Mouse (Mus musculus): ENCODE results near the gene Srgap1. TPM values are rescaled to one million over a fixed set of nuclear protein-coding genes. Genes with fewer than 3 reads are reported as not detected.

Srgap1 gene
- polyA plus RNA-seq, 1 experiment from 2014 or later = 1.3 TPM

DNA sequence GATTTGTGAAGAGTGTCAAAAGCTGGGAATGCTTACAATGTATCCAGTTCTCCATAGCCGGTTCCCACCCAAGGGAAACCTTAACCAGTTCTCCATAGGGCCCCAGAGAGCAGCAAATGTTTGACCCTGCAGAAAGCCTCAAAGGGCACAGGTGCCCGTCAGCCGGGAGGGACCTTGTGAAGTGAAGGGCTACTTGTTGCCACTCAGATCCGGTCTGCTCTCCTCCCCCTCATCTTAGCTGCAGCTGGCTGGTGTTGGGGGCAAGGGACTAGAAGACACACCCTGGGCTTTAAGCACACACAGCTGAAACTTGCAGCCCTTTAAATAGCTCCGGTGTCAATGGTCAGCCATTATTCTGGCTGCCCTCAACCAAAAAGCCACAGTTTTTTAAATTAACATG, 30.1 kb downstream of the Srgap1 start:
- Histone ChIP-seq H3K4me2 (peak overlapping the region; percentile 13; the same call in 1 of the 2 replicates), H3K27ac (replicated peaks) (0 out of 2 replicates have a peak overlapping the region, but pooled peaks have one; percentile 9), H3K36me3 (replicated peaks) (no peaks in the 10 kb centered on the region), H3K9me3 (replicated peaks) (no peaks in the 10 kb centered on the region), H3K9ac (no peak overlapping the region), H3K4me3 (replicated peaks) (no peak overlapping the region), H3K4me1 (replicated peaks) (peaks cover 6% of the 10 kb centered on the region), H3K27me3 (no peaks in the 10 kb centered on the region)
- WGBS (ENCODE audit: insufficient replicate concordance) = 68% methylated on average over 5 of the region's 5 CpGs
- no peak for ATAC-seq (ENCODE audit: insufficient read depth)

DNA sequence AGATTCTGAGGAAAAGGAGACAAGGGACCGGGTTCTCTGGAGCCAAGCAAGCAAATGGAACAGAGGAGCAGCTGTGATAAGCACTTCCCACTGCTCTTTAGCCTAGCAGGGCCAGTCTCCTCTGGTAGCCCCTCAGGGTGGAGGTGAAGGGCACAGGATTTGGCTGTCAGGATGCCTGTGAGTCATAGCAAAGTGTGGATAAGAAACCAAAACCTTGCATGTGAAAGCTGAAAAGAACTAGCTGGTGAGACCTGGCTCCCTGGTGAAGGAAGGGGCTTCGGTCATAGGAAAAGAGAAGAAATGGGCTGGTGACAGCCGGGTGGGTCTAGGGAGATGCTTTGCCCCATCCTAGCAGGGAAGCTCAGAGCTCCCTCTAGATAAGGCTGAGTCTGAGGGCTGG, 30.5 kb downstream of the Srgap1 start:
- 0 out of 2 replicates have a peak overlapping the region, but pooled peaks have one; percentile 9 for H3K27ac ChIP-seq (replicated peaks)
- WGBS (ENCODE audit: insufficient replicate concordance) = 63% methylated on average over 3 of the region's 3 CpGs
- ATAC-seq (ENCODE audit: insufficient read depth) = no peak

DNA sequence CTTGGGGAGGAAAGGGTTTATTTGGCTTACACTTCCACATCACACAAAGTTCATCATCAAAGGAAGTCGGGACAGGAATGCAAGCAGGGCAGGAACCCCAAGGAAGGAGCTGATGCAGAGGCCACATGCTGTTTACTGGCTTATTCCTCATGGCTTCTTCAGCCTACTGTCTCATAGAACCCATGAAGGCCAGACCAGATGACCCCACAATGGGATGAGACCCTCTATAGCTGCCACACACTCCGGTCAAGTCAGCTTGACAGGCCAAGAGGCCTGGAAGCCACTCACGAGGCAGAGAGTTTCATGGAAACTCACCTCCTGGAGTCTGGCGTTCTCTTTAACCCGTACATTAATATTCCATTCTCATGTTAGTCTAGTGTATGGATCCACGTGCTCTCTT, 34.8 kb downstream of the Srgap1 start:
- no peak overlapping the region for H3K9ac ChIP-seq
- WGBS (ENCODE audit: insufficient replicate concordance) = 69% methylated on average over 6 of the region's 6 CpGs
- H3K27ac ChIP-seq (replicated peaks) = no peak overlapping the region
- no peak for ATAC-seq (ENCODE audit: insufficient read depth)
- H3K27me3 ChIP-seq = no peaks in the 10 kb centered on the region
- no peaks in the 10 kb centered on the region for H3K9me3 ChIP-seq (replicated peaks)
- no peak overlapping the region for H3K4me2 ChIP-seq
- H3K4me1 ChIP-seq (replicated peaks) = peaks cover 13% of the 10 kb centered on the region; the same call in 1 of the 2 replicates
- H3K36me3 ChIP-seq (replicated peaks) = no peaks in the 10 kb centered on the region
- H3K4me3 ChIP-seq (replicated peaks) = no peak overlapping the region

More for the DNA sequence above, 30.5 kb downstream of the Srgap1 start:
- no peaks in the 10 kb centered on the region for H3K27me3 ChIP-seq
- H3K9me3 ChIP-seq (replicated peaks) = no peaks in the 10 kb centered on the region
- H3K4me3 ChIP-seq (replicated peaks) = no peak overlapping the region
- no peaks in the 10 kb centered on the region for H3K36me3 ChIP-seq (replicated peaks)
- no peak overlapping the region for H3K9ac ChIP-seq
- H3K4me2 ChIP-seq = no peak overlapping the region
- peaks cover 6% of the 10 kb centered on the region for H3K4me1 ChIP-seq (replicated peaks)

DNA sequence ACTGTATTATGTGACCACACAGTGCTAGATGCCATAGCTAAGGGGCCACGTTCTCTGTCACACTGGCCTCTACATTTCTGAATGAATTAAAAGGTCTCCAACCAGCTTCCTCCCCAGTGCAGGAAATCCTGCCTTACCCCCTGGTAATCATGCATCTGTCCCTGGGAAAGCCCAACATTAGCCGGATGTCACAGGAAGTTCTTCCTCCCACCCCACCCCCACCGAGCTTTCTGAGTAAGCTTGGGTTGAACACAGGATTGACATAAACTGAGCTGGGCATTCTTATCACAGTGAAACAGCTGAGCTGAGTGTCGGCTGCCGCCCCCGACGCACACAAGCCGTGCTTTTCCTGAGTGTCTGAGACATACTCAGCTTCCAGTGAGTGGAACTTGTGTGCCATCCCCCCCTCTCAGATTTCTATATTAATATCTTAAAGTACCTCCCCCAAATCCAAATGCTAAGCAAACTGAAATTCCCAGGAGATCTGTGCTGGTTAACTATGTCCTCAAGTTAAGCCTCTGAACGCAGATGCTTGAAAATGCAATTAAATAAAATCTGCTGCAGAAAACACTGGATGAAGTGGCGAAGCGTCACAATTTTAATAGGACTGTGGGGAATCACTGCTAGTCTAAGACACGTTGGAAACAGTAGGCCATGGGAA, 38.3 kb downstream of the Srgap1 start:
- Histone ChIP-seq H3K27me3 (no peaks in the 10 kb centered on the region), H3K4me2 (no peak overlapping the region), H3K9me3 (replicated peaks) (no peaks in the 10 kb centered on the region), H3K36me3 (replicated peaks) (no peaks in the 10 kb centered on the region), H3K27ac (replicated peaks) (no peak overlapping the region), H3K4me1 (replicated peaks) (peaks cover 26% of the 10 kb centered on the region), H3K4me3 (replicated peaks) (no peak overlapping the region), H3K9ac (no peak overlapping the region)
- peak; percentile 64 for ATAC-seq (ENCODE audit: insufficient read depth)
- 15% methylated on average over 12 of the region's 12 CpGs for WGBS (ENCODE audit: insufficient replicate concordance)

DNA sequence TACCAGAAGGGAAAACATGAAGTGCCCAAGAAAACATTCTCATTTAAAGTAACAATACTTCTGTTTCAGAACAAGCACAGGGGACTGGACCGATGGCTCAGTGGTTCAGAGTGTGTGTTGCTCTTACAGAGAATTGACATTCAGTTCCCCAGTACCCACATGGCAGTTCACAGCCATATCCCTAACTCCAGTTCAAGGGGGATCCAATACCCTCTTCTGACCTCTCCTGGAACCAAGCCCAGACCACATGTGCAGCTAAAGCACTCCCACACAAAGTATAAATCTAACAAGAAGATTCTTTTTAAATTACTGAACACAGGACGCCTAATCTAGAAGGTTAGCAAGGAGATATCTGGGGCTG, 38.8 kb downstream of the Srgap1 start:
- 17% methylated on average over 2 of the region's 2 CpGs for WGBS (ENCODE audit: insufficient replicate concordance)
- peaks cover 28% of the 10 kb centered on the region for H3K4me1 ChIP-seq (replicated peaks)
- no peak for ATAC-seq (ENCODE audit: insufficient read depth)
- H3K4me2 ChIP-seq = no peak overlapping the region
- no peaks in the 10 kb centered on the region for H3K36me3 ChIP-seq (replicated peaks)
- H3K9ac ChIP-seq = no peak overlapping the region
- H3K9me3 ChIP-seq (replicated peaks) = no peaks in the 10 kb centered on the region
- no peak overlapping the region for H3K27ac ChIP-seq (replicated peaks)
- H3K4me3 ChIP-seq (replicated peaks) = no peak overlapping the region
- no peaks in the 10 kb centered on the region for H3K27me3 ChIP-seq

DNA sequence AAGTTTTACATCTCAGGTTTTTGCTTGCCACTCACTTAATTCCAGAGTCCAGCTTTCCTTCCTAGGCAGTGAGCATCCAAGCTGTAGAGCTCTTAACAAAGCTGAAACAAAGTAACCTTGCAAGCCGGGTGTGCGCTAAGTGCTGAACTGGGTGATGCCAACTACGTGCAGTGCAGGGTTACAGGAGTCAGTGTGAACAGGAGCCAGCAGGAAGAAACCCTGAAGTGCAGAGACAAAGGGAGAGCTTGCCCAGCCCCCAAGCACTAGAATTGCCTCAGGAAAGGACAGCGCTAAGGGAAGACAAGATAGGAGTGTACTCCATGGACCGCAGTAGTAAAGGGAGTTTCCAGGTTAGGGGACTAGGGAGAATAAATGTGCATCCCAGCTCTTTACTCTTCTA, 40.5 kb downstream of the Srgap1 start:
- Histone ChIP-seq H3K36me3 (replicated peaks) (no peaks in the 10 kb centered on the region), H3K27ac (replicated peaks) (no peak overlapping the region), H3K27me3 (no peaks in the 10 kb centered on the region), H3K4me1 (replicated peaks) (peaks cover 28% of the 10 kb centered on the region), H3K4me2 (no peak overlapping the region), H3K4me3 (replicated peaks) (no peak overlapping the region), H3K9me3 (replicated peaks) (no peaks in the 10 kb centered on the region), H3K9ac (no peak overlapping the region)
- no peak for ATAC-seq (ENCODE audit: insufficient read depth)
- WGBS (ENCODE audit: insufficient replicate concordance) = 46% methylated on average over 5 of the region's 5 CpGs

DNA sequence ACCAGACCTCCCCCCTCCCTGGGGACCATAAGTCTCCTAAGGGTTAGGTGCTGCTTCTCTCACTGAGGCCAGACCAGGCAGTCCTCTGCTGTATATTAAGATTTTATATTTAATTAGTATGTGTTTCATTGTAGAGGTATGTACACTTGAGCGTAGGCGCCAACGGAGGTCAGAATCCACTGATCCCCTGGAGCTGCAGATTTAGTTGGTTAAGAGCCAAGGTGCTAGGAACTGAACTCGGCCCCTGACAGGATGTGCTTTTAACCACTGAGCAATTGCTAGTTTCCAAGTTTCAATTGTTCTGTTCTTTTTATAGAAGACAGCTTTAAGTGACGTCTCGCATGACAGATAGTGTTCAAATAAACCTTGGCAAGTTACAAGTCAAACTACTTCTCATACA, 41.0 kb downstream of the Srgap1 start:
- no peaks in the 10 kb centered on the region for H3K27me3 ChIP-seq

DNA sequence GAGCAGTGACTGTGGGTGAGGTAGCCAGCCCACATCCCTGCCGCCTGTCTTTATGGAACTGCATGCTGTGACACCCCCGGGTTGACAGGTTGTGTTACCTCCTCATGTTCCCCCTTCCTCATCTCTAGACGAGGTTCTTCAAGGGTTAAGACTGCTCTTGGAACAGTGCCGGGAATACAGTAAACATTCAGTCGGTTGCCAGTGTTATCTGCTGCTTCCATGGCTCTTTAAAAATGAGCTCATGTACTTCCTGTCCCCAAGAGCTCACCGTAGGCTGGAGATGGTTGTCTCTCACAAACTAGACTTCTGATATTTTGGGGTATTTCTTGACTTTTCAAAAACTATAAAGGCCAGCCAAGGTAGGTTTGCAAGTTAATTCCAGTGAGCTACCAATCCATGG, 41.6 kb downstream of the Srgap1 start:
- Histone ChIP-seq H3K27me3 (no peaks in the 10 kb centered on the region), H3K27ac (replicated peaks) (no peak overlapping the region), H3K9ac (no peak overlapping the region), H3K4me2 (no peak overlapping the region), H3K9me3 (replicated peaks) (no peaks in the 10 kb centered on the region), H3K4me1 (replicated peaks) (peaks cover 28% of the 10 kb centered on the region), H3K4me3 (replicated peaks) (no peak overlapping the region), H3K36me3 (replicated peaks) (no peaks in the 10 kb centered on the region)
- 13% methylated on average over 6 of the region's 6 CpGs for WGBS (ENCODE audit: insufficient replicate concordance)
- no peak for ATAC-seq (ENCODE audit: insufficient read depth)

More for the DNA sequence above, 41.0 kb downstream of the Srgap1 start:
- no peaks in the 10 kb centered on the region for H3K9me3 ChIP-seq (replicated peaks)
- H3K27ac ChIP-seq (replicated peaks) = no peak overlapping the region
- H3K36me3 ChIP-seq (replicated peaks) = no peaks in the 10 kb centered on the region
- H3K9ac ChIP-seq = no peak overlapping the region
- H3K4me2 ChIP-seq = no peak overlapping the region
- WGBS (ENCODE audit: insufficient replicate concordance) = 51% methylated on average over 6 of the region's 6 CpGs
- peaks cover 28% of the 10 kb centered on the region for H3K4me1 ChIP-seq (replicated peaks)
- no peak overlapping the region for H3K4me3 ChIP-seq (replicated peaks)
- no peak for ATAC-seq (ENCODE audit: insufficient read depth)

DNA sequence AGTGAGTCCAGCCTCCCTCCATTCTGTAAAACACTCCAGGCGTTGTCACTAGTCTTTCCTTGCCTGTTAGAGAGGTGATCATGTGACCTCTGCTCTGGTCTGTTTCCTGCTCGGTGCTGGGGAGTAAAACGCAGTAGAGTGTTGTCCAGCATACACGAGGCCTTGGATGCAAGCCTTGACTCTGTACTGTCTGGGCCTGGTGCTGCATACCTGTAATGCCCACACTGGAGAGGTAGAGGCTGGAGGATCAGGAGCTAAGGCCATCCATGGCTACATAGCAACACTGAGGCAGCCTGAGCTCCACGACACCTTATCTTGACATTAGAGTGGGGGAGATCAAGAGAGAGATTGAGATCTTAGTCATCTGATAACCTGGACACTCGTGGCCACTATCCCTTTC, 44.2 kb downstream of the Srgap1 start:
- H3K9ac ChIP-seq = no peak overlapping the region

DNA sequence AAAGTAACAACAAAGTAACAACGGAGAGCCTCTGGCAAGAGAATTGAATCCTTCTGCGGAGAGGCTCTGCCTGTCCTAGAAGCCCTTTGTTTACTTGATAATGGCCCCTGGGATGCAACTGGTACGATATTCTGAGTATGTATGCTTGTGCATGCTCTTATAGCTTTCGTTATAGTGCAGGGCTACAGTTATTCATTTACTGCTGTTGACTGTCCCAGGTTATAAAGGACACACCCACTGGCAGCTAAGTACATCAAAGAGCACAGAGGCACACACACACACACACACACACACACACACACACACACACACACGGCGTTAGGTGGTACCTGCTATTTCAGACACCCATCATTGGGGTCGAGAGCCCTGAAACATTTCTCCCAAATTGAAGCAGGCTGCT, 48.3 kb downstream of the Srgap1 start:
- no peaks in the 10 kb centered on the region for H3K9me3 ChIP-seq (replicated peaks)
- no peak for ATAC-seq (ENCODE audit: insufficient read depth)
- H3K36me3 ChIP-seq (replicated peaks) = no peaks in the 10 kb centered on the region
- no peak overlapping the region for H3K4me2 ChIP-seq
- H3K9ac ChIP-seq = no peak overlapping the region
- 61% methylated on average over 7 of the region's 7 CpGs for WGBS (ENCODE audit: insufficient replicate concordance)
- no peaks in the 10 kb centered on the region for H3K27me3 ChIP-seq
- H3K4me1 ChIP-seq (replicated peaks) = peaks cover 5% of the 10 kb centered on the region; the same call in 1 of the 2 replicates
- no peak overlapping the region for H3K4me3 ChIP-seq (replicated peaks)
- H3K27ac ChIP-seq (replicated peaks) = no peak overlapping the region

More for the DNA sequence above, 44.2 kb downstream of the Srgap1 start:
- 0 out of 2 replicates have a peak, but pooled peaks have one; percentile 13 for ATAC-seq (ENCODE audit: insufficient read depth)
- Histone ChIP-seq H3K4me1 (replicated peaks) (peaks cover 21% of the 10 kb centered on the region), H3K36me3 (replicated peaks) (no peaks in the 10 kb centered on the region), H3K4me2 (no peak overlapping the region), H3K4me3 (replicated peaks) (no peak overlapping the region), H3K9me3 (replicated peaks) (no peaks in the 10 kb centered on the region), H3K27me3 (no peaks in the 10 kb centered on the region), H3K27ac (replicated peaks) (no peak overlapping the region)
- WGBS (ENCODE audit: insufficient replicate concordance) = 38% methylated on average over 6 of the region's 6 CpGs

DNA sequence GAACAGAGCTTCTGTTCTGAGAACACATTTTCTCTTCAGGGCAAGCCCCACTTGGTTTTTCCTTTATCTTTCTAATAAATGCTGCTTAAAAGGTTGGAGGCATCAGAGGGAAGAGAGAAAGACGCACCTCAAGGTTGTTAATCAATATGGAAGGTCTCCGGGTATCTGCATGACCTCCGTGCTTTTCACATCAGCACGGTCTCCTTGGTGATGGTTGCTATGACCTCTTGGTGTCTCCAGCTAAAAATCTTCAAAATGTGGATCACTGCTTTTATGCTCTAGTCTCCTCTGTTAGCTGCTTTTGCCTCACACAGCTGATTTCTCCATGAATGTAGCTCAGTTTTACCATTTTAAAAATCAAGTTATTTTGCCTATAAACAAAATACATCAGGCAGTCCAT, 50.6 kb downstream of the Srgap1 start:
- H3K4me3 ChIP-seq (replicated peaks) = no peak overlapping the region
- no peaks in the 10 kb centered on the region for H3K36me3 ChIP-seq (replicated peaks)
- no peaks in the 10 kb centered on the region for H3K9me3 ChIP-seq (replicated peaks)
- no peak overlapping the region for H3K27ac ChIP-seq (replicated peaks)
- H3K27me3 ChIP-seq = no peaks in the 10 kb centered on the region
- WGBS (ENCODE audit: insufficient replicate concordance) = 70% methylated on average over 4 of the region's 4 CpGs
- H3K4me1 ChIP-seq (replicated peaks) = 0 out of 2 replicates have a peak, but pooled peaks cover 3% of the 10 kb centered on the region
- ATAC-seq (ENCODE audit: insufficient read depth) = no peak
- H3K4me2 ChIP-seq = no peak overlapping the region
- H3K9ac ChIP-seq = no peak overlapping the region

DNA sequence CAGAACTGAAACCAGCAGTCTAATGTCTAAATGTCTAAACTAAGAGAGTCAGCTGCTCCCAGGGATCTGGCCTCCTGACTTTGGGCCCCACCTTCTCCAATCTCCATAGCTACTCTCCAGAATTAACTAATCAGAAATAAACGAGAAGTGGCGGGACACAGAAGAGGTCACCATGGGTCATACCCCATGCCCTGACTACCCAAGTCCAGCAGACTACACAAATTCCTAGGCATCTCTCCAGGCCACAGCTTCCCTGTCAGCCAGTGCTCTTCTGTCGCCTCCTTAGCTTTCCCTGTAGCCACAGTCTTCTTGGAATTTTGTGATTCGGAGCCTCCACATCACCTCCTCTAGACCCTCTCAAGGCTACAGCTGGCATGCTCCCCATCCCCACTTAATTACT, 51.7 kb downstream of the Srgap1 start:
- Histone ChIP-seq H3K27ac (replicated peaks) (no peak overlapping the region), H3K4me3 (replicated peaks) (no peak overlapping the region), H3K4me1 (replicated peaks) (0 out of 2 replicates have a peak, but pooled peaks cover 3% of the 10 kb centered on the region), H3K27me3 (no peaks in the 10 kb centered on the region), H3K36me3 (replicated peaks) (no peaks in the 10 kb centered on the region), H3K9me3 (replicated peaks) (no peaks in the 10 kb centered on the region), H3K4me2 (no peak overlapping the region), H3K9ac (no peak overlapping the region)
- ATAC-seq (ENCODE audit: insufficient read depth) = no peak
- WGBS (ENCODE audit: insufficient replicate concordance) = 59% methylated on average over 4 of the region's 4 CpGs

All from liver, embryonic 15.5 days (tissue).